Mouse (Mus musculus) stomach, embryonic 14.5 days (tissue): ENCODE measurements around the gene Myo9b. TPM values are rescaled to one million over a fixed set of nuclear protein-coding genes. Genes with fewer than 3 reads are reported as not detected.

ENCODE experiments used
- ATAC-seq: fragments of 200-750 bp; cut with Nextera tagmentation; 2 replicates; pipeline ENCODE4 v1.8.0; 2017; ENCODE audit warnings: low read depth, moderate TSS enrichment; ENCODE audit not compliant: insufficient number of reproducible peaks, insufficient read depth, low FRiP score
- H3K27ac ChIP-seq: fragments of 300-500 bp; sonication (generic); 2 replicates; pipeline ENCODE4 v1.5.1; 2014; ENCODE audit warnings: mild to moderate bottlenecking, low read length, moderate library complexity, mixed read lengths
- H3K27me3 ChIP-seq: fragments of 300-500 bp; sonication (generic); 2 replicates; pipeline ENCODE4 v1.6.1; 2014; ENCODE audit warnings: low read length, control low read depth, mixed read lengths; ENCODE audit not compliant: control insufficient read depth, insufficient read depth
- H3K36me3 ChIP-seq: fragments of 300-500 bp; sonication (generic); 2 replicates; pipeline ENCODE4 v1.6.1; 2014; ENCODE audit warnings: mild to moderate bottlenecking, control low read depth, low read length, moderate library complexity, mixed read lengths; ENCODE audit not compliant: control insufficient read depth, insufficient read depth
- H3K4me1 ChIP-seq: fragments of 300-500 bp; sonication (generic); 2 replicates; pipeline ENCODE4 v1.6.1; 2014; ENCODE audit warnings: low read length, control low read depth, mixed read lengths; ENCODE audit not compliant: control insufficient read depth, insufficient read depth
- H3K4me2 ChIP-seq: fragments of 300-500 bp; sonication (generic); replicated peaks from 2 replicates; pipeline ENCODE4 v1.6.1; 2014; ENCODE audit warnings: low read depth, low read length, control low read depth
- H3K4me3 ChIP-seq: fragments of 300-500 bp; sonication (generic); 2 replicates; pipeline ENCODE4 v1.5.1; 2014; ENCODE audit warnings: low read depth, low read length, control low read depth
- H3K9ac ChIP-seq: fragments of 300-500 bp; sonication (generic); replicated peaks from 2 replicates; pipeline ENCODE4 v1.6.1; 2014; ENCODE audit warnings: low read depth, mild to moderate bottlenecking, control low read depth, low read length, moderate library complexity, mixed read lengths
- H3K9me3 ChIP-seq: fragments of 300-500 bp; sonication (generic); 2 replicates; pipeline ENCODE4 v1.6.1; 2016; ENCODE audit warnings: low read depth, low read length, control low read depth; ENCODE audit not compliant: control insufficient read depth
- WGBS: fragments of 180-500 bp; shearing (Covaris S2); extraction: QIAGEN DNeasy Blood & Tissue Kit; methylation state at CpG from one replicate; pipeline ENCODE4 v1.1.7; 2014; 5-methylcytosine and 5-hydroxymethylcytosine counted together
- polyA plus RNA-seq: library from polyadenylated mRNA; unstranded; fragments of >200 nt; fragmentation: Nextera tagmentation; extraction: Ambion mirVana; gene quantifications from 2 replicates; pipeline ENCODE4 v1.2.1, GENCODE M21; 2014

Myo9b gene
- polyA plus RNA-seq, 1 experiment from 2014 or later, result 22.5 TPM

DNA sequence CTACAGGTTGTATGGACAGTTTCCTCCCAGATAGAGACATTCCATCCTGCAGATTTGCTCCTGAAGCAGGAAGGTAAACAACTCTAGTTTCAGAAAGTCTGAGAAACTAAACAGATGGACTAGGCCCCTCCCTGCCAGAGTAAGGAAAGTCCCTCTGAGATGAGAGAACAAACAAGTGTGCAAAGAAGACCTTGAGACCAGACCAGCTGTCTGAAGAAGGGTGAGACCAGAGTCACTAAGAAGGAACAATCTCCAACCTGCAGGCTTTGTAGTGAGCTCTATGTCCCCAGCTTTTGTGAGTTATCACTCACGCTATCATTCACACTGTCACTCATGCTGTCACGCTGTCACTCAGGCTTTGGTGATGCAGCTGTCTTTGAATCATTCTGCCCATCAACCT, 119.2 kb downstream of the Myo9b start:
- H3K9ac ChIP-seq, result no peak overlapping the region
- no peaks in the 10 kb centered on the region for H3K27me3 ChIP-seq
- H3K4me1 ChIP-seq, result no peaks in the 10 kb centered on the region
- no peak overlapping the region for H3K4me3 ChIP-seq
- no peak for ATAC-seq
- no peak overlapping the region for H3K27ac ChIP-seq
- no peaks in the 10 kb centered on the region for H3K36me3 ChIP-seq
- H3K4me2 ChIP-seq, result no peak overlapping the region
- WGBS, result 89% methylated on average over 2 of the region's 2 CpGs
- H3K9me3 ChIP-seq, result no peaks in the 10 kb centered on the region

GRCm38 (mm10) chr8:71392391-71392790, 119.9 kb downstream of the Myo9b start:
- H3K27ac ChIP-seq, result no peak overlapping the region
- no peak overlapping the region for H3K4me2 ChIP-seq
- no peak overlapping the region for H3K9ac ChIP-seq
- H3K4me3 ChIP-seq, result no peak overlapping the region
- no peaks in the 10 kb centered on the region for H3K9me3 ChIP-seq
- no peaks in the 10 kb centered on the region for H3K36me3 ChIP-seq
- H3K27me3 ChIP-seq, result no peaks in the 10 kb centered on the region
- H3K4me1 ChIP-seq, result peaks cover 3% of the 10 kb centered on the region
- ATAC-seq, result no peak
- 75% methylated on average over 5 of the region's 5 CpGs for WGBS

DNA sequence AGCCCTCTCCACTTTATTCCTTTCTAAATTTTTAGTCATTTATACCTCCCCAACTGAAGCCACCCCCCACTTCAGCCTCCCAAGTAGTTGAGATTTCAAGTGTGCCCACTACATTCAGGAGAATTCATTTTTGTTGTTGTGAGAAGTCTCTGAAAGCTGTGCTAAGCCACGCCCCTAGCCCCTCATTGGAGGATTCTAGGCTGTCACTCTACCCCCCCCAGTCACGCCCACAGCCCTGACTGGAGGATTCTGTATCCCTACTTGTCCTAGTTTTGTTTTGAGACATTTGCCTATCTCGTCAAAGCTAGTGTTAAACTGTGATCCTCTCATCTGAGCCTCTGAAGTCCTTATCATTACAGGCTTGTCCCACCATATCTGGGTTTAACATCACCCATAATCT, 120.4 kb downstream of the Myo9b start:
- Histone ChIP-seq H3K36me3 (no peaks in the 10 kb centered on the region), H3K4me3 (no peak overlapping the region), H3K27me3 (no peaks in the 10 kb centered on the region), H3K27ac (no peak overlapping the region), H3K4me2 (no peak overlapping the region), H3K9me3 (no peaks in the 10 kb centered on the region), H3K4me1 (peaks cover 8% of the 10 kb centered on the region), H3K9ac (no peak overlapping the region)
- WGBS, result 11% methylated on average over 3 of the region's 3 CpGs
- no peak for ATAC-seq

- Histone ChIP-seq H3K4me3 (no peak overlapping the region), H3K9ac (no peak overlapping the region), H3K4me2 (peak overlapping the region; percentile 22), H3K27ac (no peak overlapping the region), H3K4me1 (peaks cover 8% of the 10 kb centered on the region), H3K36me3 (peaks cover 9% of the 10 kb centered on the region), H3K9me3 (no peaks in the 10 kb centered on the region), H3K27me3 (no peaks in the 10 kb centered on the region)
- ATAC-seq, result no peak
- 80% methylated on average over 7 of the region's 7 CpGs for WGBS
These were observed 122.0 kb downstream of the Myo9b start for GRCm38 (mm10) chr8:71394481-71394880.

- Histone ChIP-seq H3K4me1 (peaks cover 8% of the 10 kb centered on the region), H3K27me3 (no peaks in the 10 kb centered on the region), H3K36me3 (peaks cover 14% of the 10 kb centered on the region), H3K9ac (no peak overlapping the region), H3K4me2 (peak overlapping the region; percentile 22; the same call in 1 of the 2 replicates), H3K27ac (no peak overlapping the region), H3K9me3 (no peaks in the 10 kb centered on the region), H3K4me3 (no peak overlapping the region)
- no peak for ATAC-seq
- WGBS, result 84% methylated on average over 10 of the region's 10 CpGs
These were observed 122.6 kb downstream of the Myo9b start for GRCm38 (mm10) chr8:71395071-71395470.

GRCm38 (mm10) chr8:71395629-71396028, 123.1 kb downstream of the Myo9b start, which contains the start of gene Ushbp1:
Gene Ushbp1, minus strand, starts transcription at chr8:71395802.
- peak within 1 kb of the TSS; percentile 52; the same call in 1 of the 2 replicates for H3K27ac ChIP-seq
- H3K27me3 ChIP-seq, result no peaks in the 10 kb centered on the region
- no peak for ATAC-seq
- H3K9ac ChIP-seq, result no peak within 1 kb of the TSS
- H3K4me2 ChIP-seq, result peak within 1 kb of the TSS; percentile 74
- H3K4me1 ChIP-seq, result peaks cover 8% of the 10 kb centered on the region
- peak within 1 kb of the TSS; percentile 75 for H3K4me3 ChIP-seq
- peaks cover 14% of the 10 kb centered on the region for H3K36me3 ChIP-seq
- WGBS, result 86% methylated on average over 9 of the region's 9 CpGs
- H3K9me3 ChIP-seq, result no peaks in the 10 kb centered on the region

DNA sequence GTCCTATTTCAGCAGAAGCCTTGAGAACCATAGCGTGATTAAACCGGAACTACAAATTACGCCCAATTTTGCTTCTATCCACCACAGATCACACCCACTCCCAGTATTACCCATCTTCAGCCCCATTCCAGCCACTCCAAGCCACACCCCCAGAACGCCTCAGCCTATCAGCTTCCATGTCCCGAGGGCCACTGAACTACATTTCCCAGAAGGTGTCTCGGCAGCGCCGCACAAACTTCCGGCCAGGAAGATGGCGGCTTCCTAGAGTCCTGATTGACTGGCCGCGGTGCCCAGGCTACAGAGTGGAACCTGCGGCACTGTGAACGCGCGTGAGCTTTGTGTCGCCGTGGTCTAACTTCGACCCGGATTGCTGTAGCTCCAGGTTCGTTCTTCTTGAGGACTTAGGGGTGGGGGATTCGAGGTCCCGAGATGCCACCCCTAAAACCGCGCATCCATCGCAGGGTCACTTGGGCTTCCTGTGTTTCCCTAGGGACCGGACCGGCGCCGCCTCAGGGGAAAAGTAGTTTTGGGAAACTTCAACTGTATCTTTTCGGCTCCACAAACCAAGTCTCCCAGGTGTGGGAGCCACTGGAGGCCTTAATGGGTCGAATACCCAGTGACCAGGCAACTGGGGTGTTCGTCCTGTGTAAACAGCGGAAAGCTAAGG, 124.3 kb downstream of the Myo9b start, which contains the start of gene Babam1:
Babam1 (plus strand) TSS at position 223 of the 667 bp plus-strand sequence.
- Histone ChIP-seq H3K27me3 (no peaks in the 10 kb centered on the region), H3K4me3 (peak within 1 kb of the TSS; percentile 75), H3K4me2 (peak within 1 kb of the TSS; percentile 74), H3K36me3 (peaks cover 14% of the 10 kb centered on the region), H3K27ac (peak within 1 kb of the TSS; percentile 52; the same call in 1 of the 2 replicates), H3K9ac (peak within 1 kb of the TSS; percentile 74), H3K4me1 (peaks cover 8% of the 10 kb centered on the region), H3K9me3 (no peaks in the 10 kb centered on the region)
- under 1% methylated on average over 34 of the region's 34 CpGs for WGBS
- ATAC-seq, result peak; percentile 95

DNA sequence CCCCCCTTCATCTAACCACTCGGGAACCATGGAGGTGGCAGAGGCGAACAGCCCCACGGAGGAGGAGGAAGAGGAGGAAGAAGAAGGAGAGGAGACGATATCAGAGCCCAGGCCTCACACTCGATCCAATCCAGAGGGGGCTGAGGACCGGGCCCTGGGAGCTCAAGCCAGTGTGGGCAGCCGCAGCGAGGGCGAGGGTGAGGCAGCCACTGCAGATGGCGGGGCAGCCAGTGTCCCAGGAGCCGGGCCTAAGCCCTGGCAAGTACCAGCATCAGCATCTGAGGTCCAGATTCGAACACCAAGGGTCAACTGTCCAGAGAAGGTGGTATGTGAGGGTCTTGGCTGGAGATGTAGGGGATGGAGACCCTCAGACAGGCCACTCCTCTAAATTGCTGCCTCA, 125.2 kb downstream of the Myo9b start:
- ATAC-seq, result no peak
- 88% methylated on average over 12 of the region's 12 CpGs for WGBS
- H3K9ac ChIP-seq, result 0 out of 2 replicates have a peak overlapping the region, but pooled peaks have one; percentile 74

More for the DNA sequence above, 125.2 kb downstream of the Myo9b start:
- no peaks in the 10 kb centered on the region for H3K27me3 ChIP-seq
- H3K4me2 ChIP-seq, result peak overlapping the region; percentile 74
- H3K4me3 ChIP-seq, result peak overlapping the region; percentile 75
- H3K36me3 ChIP-seq, result peaks cover 14% of the 10 kb centered on the region
- no peaks in the 10 kb centered on the region for H3K9me3 ChIP-seq
- no peak overlapping the region for H3K27ac ChIP-seq
- peaks cover 8% of the 10 kb centered on the region for H3K4me1 ChIP-seq
